Mouse (Mus musculus) heart, adult 8-10 months (tissue): Measurements from ENCODE around the gene Cpm. TPM values are rescaled to one million over a fixed set of nuclear protein-coding genes. Genes with fewer than 3 reads are reported as not detected.

Experiments
- DNase-seq: peaks from one replicate; pipeline ENCODE4 v3.0.0; 2022; ENCODE audit warnings: low spot score
- total RNA-seq, 4 experiments: library from RNA; stranded (reverse); gene quantifications; 2 replicates each; pipeline ENCODE4 v1.2.4; 2022

Cpm gene
- total RNA-seq, 4 experiments from 2014 or later, result 2.8 to 3.8 (median 3.4) TPM

- no peak for DNase-seq
These were observed 6.7 kb downstream of the Cpm start for GRCm38 (mm10) chr10:117635823-117636589.

GRCm38 (mm10) chr10:117637062-117637744 is 7.9 kb downstream of the Cpm start:
- DNase-seq, result no peak

DNA sequence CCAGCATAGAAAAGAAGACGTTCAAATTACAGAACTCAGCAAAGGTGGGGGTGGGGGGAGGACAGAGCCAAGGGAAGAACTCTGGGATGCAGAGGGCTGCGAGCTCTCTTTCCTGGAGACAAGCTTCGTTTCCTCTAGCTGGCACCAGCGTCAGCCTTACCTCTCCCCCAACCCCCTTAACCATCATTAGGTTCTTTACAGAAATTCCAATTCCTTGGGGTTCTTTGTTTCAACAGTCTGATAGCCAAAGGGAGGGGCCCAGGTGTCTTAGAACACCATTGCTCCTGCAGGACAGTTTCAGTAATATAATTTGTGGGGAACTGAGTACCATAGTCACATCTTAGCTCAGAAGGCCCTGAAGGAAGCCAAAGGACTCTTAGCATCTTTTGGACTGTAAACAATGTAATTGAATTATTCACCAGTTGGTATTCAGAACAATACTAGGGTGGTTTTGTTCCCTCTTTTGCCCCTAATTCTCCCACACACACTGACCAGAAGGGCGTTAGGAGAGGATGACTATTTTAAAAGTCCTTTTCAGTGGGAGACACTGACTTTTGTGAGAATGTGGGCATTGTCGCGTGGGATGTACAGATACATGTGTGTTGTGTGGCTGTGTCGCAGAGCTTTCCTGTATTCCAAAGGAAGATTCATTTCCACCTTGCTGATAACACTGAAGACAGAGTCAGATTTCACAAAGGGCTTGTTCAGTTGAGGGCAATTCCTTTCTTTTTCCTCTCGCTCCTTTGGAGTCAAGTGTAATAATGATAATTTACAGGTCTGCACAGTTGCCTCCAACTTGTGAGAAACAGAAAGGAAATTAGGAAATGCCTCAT is 8.7 kb downstream of the Cpm start:
- no peak for DNase-seq

DNA sequence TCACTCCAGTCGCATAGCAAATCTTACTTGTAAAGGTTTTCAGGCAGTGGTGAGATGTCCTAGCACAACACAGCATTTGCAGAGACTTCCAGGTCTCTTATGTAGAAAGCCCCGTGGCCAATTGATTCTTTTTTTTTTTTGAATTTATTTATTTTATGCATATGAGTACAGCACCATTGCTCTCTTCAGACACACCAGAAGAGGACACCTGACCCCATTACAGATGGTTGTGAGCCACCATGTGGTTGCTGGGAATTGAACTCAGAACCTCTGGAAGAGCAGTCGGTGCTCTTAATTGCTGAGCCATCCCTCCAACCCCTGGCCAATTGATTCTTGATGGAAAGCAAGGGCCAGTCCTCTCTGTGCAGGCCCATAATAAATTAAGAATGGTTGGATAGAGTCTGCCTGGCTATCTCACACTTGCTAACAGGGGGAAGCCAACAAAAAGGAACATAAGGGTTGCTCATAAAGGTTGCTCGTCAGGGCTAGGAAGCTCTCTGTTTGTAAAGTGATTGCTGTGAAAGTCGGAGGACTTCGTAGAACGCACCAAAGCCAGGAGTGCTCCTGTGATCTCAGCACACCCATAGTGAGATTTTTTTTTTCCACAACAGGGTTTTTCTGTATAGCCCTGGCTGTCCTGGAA is 9.4 kb downstream of the Cpm start:
- no peak for DNase-seq

DNA sequence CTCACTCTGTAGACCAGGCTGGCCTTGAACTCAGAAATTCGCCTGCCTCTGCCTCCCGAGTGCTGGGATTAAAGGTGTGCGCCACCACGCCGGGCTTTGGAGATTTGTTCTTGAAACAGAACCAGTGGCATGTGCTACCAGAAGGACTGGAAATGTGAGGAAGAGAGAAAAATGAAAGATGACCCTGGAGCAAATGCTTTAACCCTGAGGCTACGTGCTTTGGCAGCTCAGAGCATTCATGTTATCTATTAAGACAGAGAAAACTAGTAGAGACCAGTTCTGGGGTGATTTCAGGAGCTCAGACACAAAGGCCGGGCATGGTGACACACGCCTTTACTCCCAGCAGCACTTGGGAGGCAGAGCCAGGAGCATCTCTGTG is 9.9 kb downstream of the Cpm start:
- no peak for DNase-seq

GRCm38 (mm10) chr10:117639899-117640594 is 10.7 kb downstream of the Cpm start:
- no peak for DNase-seq

GRCm38 (mm10) chr10:117640595-117641078 is 11.3 kb downstream of the Cpm start:
- no peak for DNase-seq

GRCm38 (mm10) chr10:117641400-117642200 is 12.3 kb downstream of the Cpm start:
- peak; percentile 31 for DNase-seq

- DNase-seq, result peak; percentile 71
These were observed 12.8 kb downstream of the Cpm start for GRCm38 (mm10) chr10:117642201-117642450.

GRCm38 (mm10) chr10:117642491-117643262 is 13.4 kb downstream of the Cpm start:
- no peak for DNase-seq

- DNase-seq, result no peak
These were observed 14.0 kb downstream of the Cpm start for GRCm38 (mm10) chr10:117643302-117643701.

GRCm38 (mm10) chr10:117643711-117644428 is 14.6 kb downstream of the Cpm start:
- no peak for DNase-seq

- no peak for DNase-seq
These were observed 15.1 kb downstream of the Cpm start for GRCm38 (mm10) chr10:117644429-117644748.

DNA sequence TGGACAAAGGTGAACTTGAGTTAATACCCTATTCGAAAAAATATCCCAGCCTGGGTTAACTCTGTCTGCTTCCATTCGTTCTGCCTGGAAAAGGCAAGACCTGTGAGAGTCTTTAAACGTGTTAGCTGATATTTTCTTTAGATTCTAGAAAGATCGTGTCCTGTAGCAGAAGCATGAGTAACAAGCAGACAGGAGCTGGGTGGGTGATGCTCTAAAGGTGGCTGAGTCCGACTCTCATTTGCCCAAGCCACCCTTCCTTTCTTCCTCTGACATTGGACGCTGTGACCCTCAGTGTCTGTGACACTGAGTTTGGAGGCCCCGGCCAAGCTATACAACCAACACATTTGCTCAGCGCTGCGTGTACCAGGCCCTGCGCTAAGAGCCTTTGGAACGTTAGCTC is 15.5 kb downstream of the Cpm start:
- no peak for DNase-seq

GRCm38 (mm10) chr10:117645487-117645964 is 16.2 kb downstream of the Cpm start:
- DNase-seq, result no peak

- no peak for DNase-seq
These were observed 17.3 kb downstream of the Cpm start for GRCm38 (mm10) chr10:117646482-117647157.

GRCm38 (mm10) chr10:117647158-117647505 is 17.8 kb downstream of the Cpm start:
- no peak for DNase-seq

DNA sequence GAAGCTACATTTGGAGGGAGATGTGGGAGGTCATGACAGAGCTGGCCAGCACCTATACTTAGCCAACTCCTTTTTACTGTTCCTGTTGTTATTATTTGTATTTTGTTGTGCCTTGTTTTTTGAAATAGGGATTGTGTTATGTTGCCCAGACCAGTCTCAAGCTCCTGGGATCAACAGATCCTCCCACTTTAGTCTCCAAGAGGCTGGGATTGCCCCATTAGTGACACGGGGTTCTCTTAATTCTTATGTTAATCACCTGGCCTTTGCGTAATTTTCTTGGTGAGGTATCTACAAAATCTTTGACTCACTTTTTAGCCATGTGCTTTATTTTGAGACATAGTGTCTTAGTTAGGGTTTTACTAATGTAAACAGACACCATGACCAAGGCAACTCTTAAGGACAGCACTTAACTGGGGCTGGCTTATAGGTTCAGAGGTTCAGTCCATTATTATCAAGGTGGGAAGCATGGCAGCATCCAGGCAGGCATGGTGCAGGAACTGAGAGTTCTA is 18.7 kb downstream of the Cpm start:
- DNase-seq, result no peak
